Comparison of ENCODE assay signal across 18 mouse cellular contexts in genomic region chr7:143834972-143835371, GRCm38 (mm10). TPM values are rescaled to one million over a fixed set of nuclear protein-coding genes. Genes with fewer than 3 reads are reported as not detected.
A peak's percentile ranks its signal among the peaks of the same experiment; 100 is the strongest.
DNase-seq lines count a peak whose midpoint lies in the region; ATAC-seq and TF ChIP-seq lines count a peak whose summit lies in the region.
"Had no signal": no experiment of that assay in that cellular context is flagged by ENCODE, and none has a peak within 500 bp of the region (broad histone marks: within the 10 kb centered on the region; RNA-seq: fewer than 3 reads in every experiment).

No protein-coding gene starts in this region.

- ATAC-seq in hindbrain, postnatal 0 days: no peak
- no peak for ATAC-seq in hindbrain, embryonic 14.5 days (ENCODE audit: low FRiP score)
- peak; percentile 20; the same call in 1 of the 2 replicates for ATAC-seq in megakaryocyte-erythroid progenitor cell, adult 5-6 weeks (replicated peaks; ENCODE audit: low FRiP score, low TSS enrichment, poor library complexity, severe bottlenecking)
- ATAC-seq in kidney, embryonic 14.5 days (ENCODE audit: low FRiP score, low TSS enrichment): no peak
- ATAC-seq: inflammation-experienced regulatory T-cells, adult 6 months had no signal

- H3K27me3 ChIP-seq in hindbrain, postnatal 0 days (ENCODE audit: insufficient read depth, low read length): no peaks in the 10 kb centered on the region
- H3K27me3 ChIP-seq in hindbrain, embryonic 14.5 days (ENCODE audit: control insufficient read depth, insufficient read depth, low read length): no peaks in the 10 kb centered on the region
- H3K27me3 ChIP-seq in kidney, embryonic 14.5 days (ENCODE audit: control insufficient read depth, insufficient read depth, low read length): no peaks in the 10 kb centered on the region
- H3K27me3 ChIP-seq: liver, embryonic 15.5 days; midbrain, embryonic 12.5 days had no signal

- H3K9ac ChIP-seq in hindbrain, postnatal 0 days (replicated peaks; ENCODE audit: low read length): no peak overlapping the region
- no peak overlapping the region for H3K9ac ChIP-seq in hindbrain, embryonic 14.5 days
- no peak overlapping the region for H3K9ac ChIP-seq in kidney, embryonic 14.5 days (ENCODE audit: low read depth, low read length)
- H3K9ac ChIP-seq: liver, embryonic 15.5 days; midbrain, embryonic 12.5 days had no signal

- peaks cover 23% of the 10 kb centered on the region for H3K4me1 ChIP-seq in hindbrain, postnatal 0 days (ENCODE audit: insufficient read depth, low read length)
- H3K4me1 ChIP-seq in hindbrain, embryonic 14.5 days (replicated peaks; ENCODE audit: control insufficient read depth, insufficient read depth, low read length): peaks cover 45% of the 10 kb centered on the region
- peaks cover 4% of the 10 kb centered on the region; the same call in 1 of the 2 replicates for H3K4me1 ChIP-seq in kidney, embryonic 14.5 days (ENCODE audit: control insufficient read depth, insufficient read depth, low read length)

- 63% methylated on average over 3 of the region's 3 CpGs for WGBS in hindbrain, postnatal 0 days
- 75% methylated on average over 3 of the region's 3 CpGs for WGBS in hindbrain, embryonic 14.5 days
- WGBS in kidney, embryonic 14.5 days: 60% methylated on average over 3 of the region's 3 CpGs

- H3K27ac ChIP-seq in hindbrain, postnatal 0 days: no peak overlapping the region
- no peak overlapping the region for H3K27ac ChIP-seq in hindbrain, embryonic 14.5 days
- no peak overlapping the region for H3K27ac ChIP-seq in kidney, embryonic 14.5 days (ENCODE audit: low read depth, low read length)
- H3K27ac ChIP-seq: forebrain, embryonic 10.5 days; heart, adult 2 months; liver, embryonic 15.5 days; midbrain, embryonic 12.5 days had no signal

- H3K36me3 ChIP-seq in hindbrain, postnatal 0 days (ENCODE audit: insufficient read depth, low read length): peaks cover 19% of the 10 kb centered on the region
- H3K36me3 ChIP-seq in hindbrain, embryonic 14.5 days (replicated peaks; ENCODE audit: control insufficient read depth, insufficient read depth): peaks cover 35% of the 10 kb centered on the region
- H3K36me3 ChIP-seq in kidney, embryonic 14.5 days (ENCODE audit: control insufficient read depth, insufficient read depth, low read length): peaks cover 25% of the 10 kb centered on the region; the same call in 1 of the 2 replicates

- 0 out of 2 replicates have a peak overlapping the region, but pooled peaks have one; percentile 5 for H3K4me2 ChIP-seq in hindbrain, postnatal 0 days (ENCODE audit: low read depth, low read length)
- H3K4me2 ChIP-seq in hindbrain, embryonic 14.5 days (replicated peaks): no peak overlapping the region
- no peak overlapping the region for H3K4me2 ChIP-seq in kidney, embryonic 14.5 days (replicated peaks; ENCODE audit: low read depth, low read length)
- H3K4me2 ChIP-seq: liver, embryonic 15.5 days; midbrain, embryonic 12.5 days had no signal

- no peak for TF ChIP-seq CTCF in hindbrain, postnatal 0 days (IDR thresholded peaks at IDR 0.05; ENCODE audit: low read depth)

- no peak overlapping the region for H3K4me3 ChIP-seq in hindbrain, postnatal 0 days (ENCODE audit: low read length)
- no peak overlapping the region for H3K4me3 ChIP-seq in hindbrain, embryonic 14.5 days (replicated peaks; ENCODE audit: low read length)
- H3K4me3 ChIP-seq in kidney, embryonic 14.5 days (ENCODE audit: low read length): no peak overlapping the region
- H3K4me3 ChIP-seq: forebrain, embryonic 10.5 days; heart, adult 2 months; liver, embryonic 15.5 days; midbrain, embryonic 12.5 days had no signal

- no peaks in the 10 kb centered on the region for H3K9me3 ChIP-seq in hindbrain, postnatal 0 days (ENCODE audit: low read length)
- H3K9me3 ChIP-seq in hindbrain, embryonic 14.5 days (ENCODE audit: control insufficient read depth, low read length): no peaks in the 10 kb centered on the region
- no peaks in the 10 kb centered on the region for H3K9me3 ChIP-seq in kidney, embryonic 14.5 days (ENCODE audit: control insufficient read depth, low read length)
- H3K9me3 ChIP-seq: forebrain, embryonic 10.5 days; liver, embryonic 15.5 days; midbrain, embryonic 12.5 days had no signal

- DNase-seq in hindbrain, postnatal 0 days (ENCODE audit: low spot score): no peak
- DNase-seq in hindbrain, embryonic 14.5 days (ENCODE audit: low spot score): no peak
- DNase-seq in R1 (ENCODE audit: low read depth, low spot score): peak; percentile 11
- DNase-seq in ZHBTc4 (ENCODE audit: low read depth, low spot score): peak; percentile 39
- no peak for DNase-seq in embryo, embryonic 10.5 days (ENCODE audit: low spot score)
- DNase-seq: heart, adult 2 months; kidney, postnatal 25 days; left cerebral cortex, postnatal 4 days had no signal

RNA-seq across cellular contexts. Expression of gene Dhcr7, which starts 12.0 kb away (rescaled TPM):
- total RNA-seq in hindbrain, postnatal 0 days (2014; rRNA removed): 55.6 and 84.4 TPM in 2 replicates
- 64.1 and 70.2 TPM in 2 replicates for polyA plus RNA-seq in hindbrain, postnatal 0 days (2015; fragmentation: Nextera tagmentation; extraction: Ambion mirVana)
- 86.1 and 98.6 TPM in 2 replicates for polyA plus RNA-seq in hindbrain, embryonic 14.5 days (2014; fragmentation: Nextera tagmentation; extraction: Ambion mirVana)
- 26.0 and 42.8 TPM in 2 replicates for total RNA-seq in megakaryocyte-erythroid progenitor cell, adult 5-6 weeks (2014; fragmentation: Nextera tagmentation)
- total RNA-seq in megakaryocyte-erythroid progenitor cell, adult 5-6 weeks (2017): 6.2 and 9.4 TPM in 2 replicates
- 25.5 and 42.5 TPM in 2 replicates for polyA plus RNA-seq in kidney, embryonic 14.5 days (2014; fragmentation: Nextera tagmentation; extraction: Ambion mirVana)

RNA-seq across cellular contexts. Expression of gene Nadsyn1, which starts 12.3 kb away (rescaled TPM):
- total RNA-seq in hindbrain, postnatal 0 days (2014; rRNA removed): 8.7 and 10.7 TPM in 2 replicates
- 4.6 and 5.1 TPM in 2 replicates for polyA plus RNA-seq in hindbrain, postnatal 0 days (2015; fragmentation: Nextera tagmentation; extraction: Ambion mirVana)
- 5.0 and 5.8 TPM in 2 replicates for polyA plus RNA-seq in hindbrain, embryonic 14.5 days (2014; fragmentation: Nextera tagmentation; extraction: Ambion mirVana)
- total RNA-seq in megakaryocyte-erythroid progenitor cell, adult 5-6 weeks (2014; fragmentation: Nextera tagmentation): 9.1 and 11.3 TPM in 2 replicates
- total RNA-seq in megakaryocyte-erythroid progenitor cell, adult 5-6 weeks (2017): 8.0 and 31.7 TPM in 2 replicates
- 5.2 and 9.6 TPM in 2 replicates for polyA plus RNA-seq in kidney, embryonic 14.5 days (2014; fragmentation: Nextera tagmentation; extraction: Ambion mirVana)

RNA-seq across cellular contexts. Expression of gene Gm498, which starts 31.7 kb away (rescaled TPM):
- total RNA-seq in hindbrain, postnatal 0 days (2014; rRNA removed): not detected in 2 replicates
- polyA plus RNA-seq in hindbrain, postnatal 0 days (2015; fragmentation: Nextera tagmentation; extraction: Ambion mirVana): not detected in 2 replicates
- polyA plus RNA-seq in hindbrain, embryonic 14.5 days (2014; fragmentation: Nextera tagmentation; extraction: Ambion mirVana): not detected in 2 replicates
- not detected in 2 replicates for total RNA-seq in megakaryocyte-erythroid progenitor cell, adult 5-6 weeks (2014; fragmentation: Nextera tagmentation)
- total RNA-seq in megakaryocyte-erythroid progenitor cell, adult 5-6 weeks (2017): not detected in 2 replicates
- not detected in 2 replicates for polyA plus RNA-seq in kidney, embryonic 14.5 days (2014; fragmentation: Nextera tagmentation; extraction: Ambion mirVana)
- total RNA-seq: heart, adult 2 months; layer of hippocampus, postnatal 14 days; left cerebral cortex, postnatal 4 days had no signal
- polyA plus RNA-seq: embryonic facial prominence, embryonic 11.5 days; forebrain, embryonic 10.5 days; heart, postnatal 0 days; inflammation-experienced regulatory T-cells, adult 6 months; liver, embryonic 15.5 days; midbrain, embryonic 12.5 days; neural tube, embryonic 14.5 days had no signal

RNA-seq across cellular contexts. Expression of gene Mrgpre, which starts 50.7 kb away (rescaled TPM):
- 8.5 and 10.9 TPM in 2 replicates for total RNA-seq in hindbrain, postnatal 0 days (2014; rRNA removed)
- 4.8 and 6.8 TPM in 2 replicates for polyA plus RNA-seq in hindbrain, postnatal 0 days (2015; fragmentation: Nextera tagmentation; extraction: Ambion mirVana)
- polyA plus RNA-seq in hindbrain, embryonic 14.5 days (2014; fragmentation: Nextera tagmentation; extraction: Ambion mirVana): 8.7 and 9.2 TPM in 2 replicates
- total RNA-seq in megakaryocyte-erythroid progenitor cell, adult 5-6 weeks (2014; fragmentation: Nextera tagmentation): 0.37 TPM in 1 of 2 replicates, not detected in the other
- total RNA-seq in megakaryocyte-erythroid progenitor cell, adult 5-6 weeks (2017): 0.19 and 0.27 TPM in 2 replicates
- polyA plus RNA-seq in kidney, embryonic 14.5 days (2014; fragmentation: Nextera tagmentation; extraction: Ambion mirVana): 0.86 and 1.8 TPM in 2 replicates

Comparison
In these comparisons a context has a peak if more than half of its experiments do, and no peak if none do; other contexts are left out.
1. DNase-seq: peak in R1 (single experiment) and ZHBTc4 (single experiment); none in hindbrain, postnatal 0 days (single experiment), hindbrain, embryonic 14.5 days (single experiment) and embryo, embryonic 10.5 days (single experiment).